Mouse (Mus musculus) kidney, adult 9 months (tissue): ENCODE measurements around the gene Zfp40.

Source experiments
- DNase-seq: peaks from one replicate; pipeline ENCODE4 v3.0.0; 2022

The Zfp40 gene

GRCm38 (mm10) chr17:23192453-23193379, at the start of gene Zfp40:
Zfp40 (minus strand) TSS chr17:23193252.
- DNase-seq: peak; percentile 95

GRCm38 (mm10) chr17:23218320-23218719, 25.3 kb upstream of the Zfp40 start:
- DNase-seq: no peak

- peak; percentile 26 for DNase-seq
Measured at GRCm38 (mm10) chr17:23199856-23200255, 6.8 kb upstream of the Zfp40 start.

- DNase-seq: peak; percentile 55
Measured at GRCm38 (mm10) chr17:23193441-23193840, 389 bp upstream of the Zfp40 start.

- peak; percentile 54 for DNase-seq
Measured at GRCm38 (mm10) chr17:23187680-23188079, 5.4 kb downstream of the Zfp40 start.
